Mouse (Mus musculus): ENCODE data around the gene Emid1.
A peak's percentile ranks its signal among the peaks of the same experiment; 100 is the strongest.

The Emid1 gene

GRCm38 (mm10) chr11:5175141-5175540, 23.1 kb upstream of the Emid1 start:
- TF ChIP-seq POU5F1 (IDR thresholded peaks at IDR 0.05; ENCODE audit: borderline replicate concordance, low read length) (no peak), CTCF (conservative IDR thresholded peaks at IDR 0.05; ENCODE audit: low read length) (no peak), NANOG (IDR thresholded peaks at IDR 0.05; ENCODE audit: borderline replicate concordance, low read length) (no peak)
- Histone ChIP-seq H3K4me1 (replicated peaks; ENCODE audit: low read depth, low read length) (peaks cover 35% of the 10 kb centered on the region), H3K9me3 (ENCODE audit: low read length) (no peaks in the 10 kb centered on the region), H3K27me3 (ENCODE audit: insufficient read depth, low read length) (no peaks in the 10 kb centered on the region; the same call in 1 of the 2 replicates), H3K36me3 (ENCODE audit: insufficient read depth, low read length) (no peaks in the 10 kb centered on the region), H3K4me3 (replicated peaks; ENCODE audit: low read length) (no peak overlapping the region)

DNA sequence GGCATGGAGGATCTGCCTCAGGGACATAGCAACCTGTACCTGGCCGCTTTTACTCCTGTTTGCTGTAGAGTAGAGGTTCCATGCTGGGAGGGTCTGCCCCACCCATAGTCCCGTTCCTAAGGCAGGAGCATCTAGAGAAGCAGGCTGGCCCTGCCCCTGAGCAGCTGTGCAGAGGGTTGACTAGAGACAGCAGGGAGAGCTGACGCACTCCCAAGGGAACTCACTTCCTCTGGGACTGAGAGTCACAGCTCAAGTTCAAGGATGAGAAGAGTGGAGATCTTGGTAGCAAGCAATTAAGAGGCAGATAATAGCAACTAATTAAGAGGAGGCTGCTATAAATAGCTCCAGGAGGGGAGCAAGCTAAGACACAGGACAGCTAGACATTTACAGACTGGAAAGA, 20.8 kb upstream of the Emid1 start:
- H3K27me3 ChIP-seq (ENCODE audit: insufficient read depth, low read length) = no peaks in the 10 kb centered on the region; the same call in 1 of the 2 replicates
- no peaks in the 10 kb centered on the region for H3K36me3 ChIP-seq (ENCODE audit: insufficient read depth, low read length)
- peak overlapping the region; percentile 35 for H3K4me3 ChIP-seq (replicated peaks; ENCODE audit: low read length)
- TF ChIP-seq NANOG (IDR thresholded peaks at IDR 0.05; ENCODE audit: borderline replicate concordance, low read length) (no peak), POU5F1 (IDR thresholded peaks at IDR 0.05; ENCODE audit: borderline replicate concordance, low read length) (no peak), CTCF (conservative IDR thresholded peaks at IDR 0.05; ENCODE audit: low read length) (no peak)
- no peaks in the 10 kb centered on the region for H3K9me3 ChIP-seq (ENCODE audit: low read length)
- peaks cover 22% of the 10 kb centered on the region for H3K4me1 ChIP-seq (replicated peaks; ENCODE audit: low read depth, low read length)

DNA sequence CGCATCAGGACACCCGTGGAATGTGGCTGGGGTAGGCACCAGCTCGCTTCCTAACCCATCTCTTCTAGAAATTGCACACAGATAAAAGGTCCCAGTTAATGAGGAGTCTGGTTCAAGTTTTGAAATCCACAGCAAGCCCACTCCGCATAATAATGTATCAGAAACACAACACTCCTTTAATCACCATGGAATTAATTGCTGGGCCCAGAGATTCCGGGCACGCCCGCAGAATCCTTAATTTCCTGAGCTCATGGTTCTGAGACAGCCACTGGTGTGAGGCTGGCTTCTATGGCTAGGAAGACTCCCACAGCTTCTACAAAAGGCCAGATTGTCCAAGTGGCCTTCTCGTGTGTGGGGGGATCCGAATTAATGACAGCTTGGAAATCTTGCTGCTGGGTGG, 15.3 kb upstream of the Emid1 start:
- Histone ChIP-seq H3K9me3 (ENCODE audit: low read length) (no peaks in the 10 kb centered on the region), H3K4me3 (replicated peaks; ENCODE audit: low read length) (no peak overlapping the region), H3K4me1 (replicated peaks; ENCODE audit: low read depth, low read length) (peaks cover 30% of the 10 kb centered on the region), H3K36me3 (ENCODE audit: insufficient read depth, low read length) (no peaks in the 10 kb centered on the region), H3K27me3 (ENCODE audit: insufficient read depth, low read length) (peaks cover 19% of the 10 kb centered on the region)
- TF ChIP-seq NANOG (IDR thresholded peaks at IDR 0.05; ENCODE audit: borderline replicate concordance, low read length) (no peak), POU5F1 (IDR thresholded peaks at IDR 0.05; ENCODE audit: borderline replicate concordance, low read length) (no peak), CTCF (conservative IDR thresholded peaks at IDR 0.05; ENCODE audit: low read length) (no peak)

GRCm38 (mm10) chr11:5165471-5165916, 13.4 kb upstream of the Emid1 start:
- Histone ChIP-seq H3K36me3 (ENCODE audit: insufficient read depth, low read length) (no peaks in the 10 kb centered on the region), H3K4me1 (replicated peaks; ENCODE audit: low read depth, low read length) (peaks cover 23% of the 10 kb centered on the region), H3K4me3 (replicated peaks; ENCODE audit: low read length) (no peak overlapping the region; the same call in 1 of the 2 replicates), H3K9me3 (ENCODE audit: low read length) (peaks cover 5% of the 10 kb centered on the region), H3K27me3 (ENCODE audit: insufficient read depth, low read length) (peaks cover 19% of the 10 kb centered on the region)
- TF ChIP-seq NANOG (IDR thresholded peaks at IDR 0.05; ENCODE audit: borderline replicate concordance, low read length) (no peak), CTCF (conservative IDR thresholded peaks at IDR 0.05; ENCODE audit: low read length) (no peak), POU5F1 (IDR thresholded peaks at IDR 0.05; ENCODE audit: borderline replicate concordance, low read length) (no peak)

DNA sequence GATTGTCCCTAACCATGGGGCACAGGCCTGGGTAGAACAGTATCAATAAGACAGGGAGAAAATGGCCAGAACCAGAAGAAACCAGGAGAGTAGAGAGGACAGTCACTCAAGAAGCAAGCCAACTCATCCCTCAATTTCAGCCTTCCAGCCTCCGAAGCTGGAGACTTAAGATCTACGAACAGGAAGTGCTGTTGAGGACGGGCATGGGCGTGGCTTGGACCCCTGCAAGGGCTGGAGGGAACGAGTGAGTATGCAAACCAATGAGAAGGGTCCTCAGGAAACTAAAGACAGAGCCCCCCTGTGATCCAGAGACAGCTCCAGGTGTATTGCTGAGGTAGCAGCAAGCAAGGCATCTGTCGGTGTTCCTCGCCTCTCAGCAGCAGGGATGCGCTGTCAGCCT, 12.3 kb upstream of the Emid1 start:
- Histone ChIP-seq H3K27me3 (ENCODE audit: insufficient read depth, low read length) (peaks cover 29% of the 10 kb centered on the region), H3K4me3 (replicated peaks; ENCODE audit: low read length) (peak overlapping the region; percentile 45), H3K9me3 (ENCODE audit: low read length) (peaks cover 5% of the 10 kb centered on the region), H3K36me3 (ENCODE audit: insufficient read depth, low read length) (no peaks in the 10 kb centered on the region), H3K4me1 (replicated peaks; ENCODE audit: low read depth, low read length) (peaks cover 23% of the 10 kb centered on the region)
- TF ChIP-seq POU5F1 (IDR thresholded peaks at IDR 0.05; ENCODE audit: borderline replicate concordance, low read length) (no peak), NANOG (IDR thresholded peaks at IDR 0.05; ENCODE audit: borderline replicate concordance, low read length) (no peak), CTCF (conservative IDR thresholded peaks at IDR 0.05; ENCODE audit: low read length) (no peak)

- H3K27me3 ChIP-seq (ENCODE audit: insufficient read depth, low read length) = peaks cover 33% of the 10 kb centered on the region
- H3K9me3 ChIP-seq (ENCODE audit: low read length) = peaks cover 5% of the 10 kb centered on the region
- no peaks in the 10 kb centered on the region for H3K36me3 ChIP-seq (ENCODE audit: insufficient read depth, low read length)
- TF ChIP-seq NANOG (IDR thresholded peaks at IDR 0.05; ENCODE audit: borderline replicate concordance, low read length) = no peak
- TF ChIP-seq POU5F1 (IDR thresholded peaks at IDR 0.05; ENCODE audit: borderline replicate concordance, low read length) = no peak
- no peak for TF ChIP-seq CTCF (conservative IDR thresholded peaks at IDR 0.05; ENCODE audit: low read length)
- H3K4me3 ChIP-seq (replicated peaks; ENCODE audit: low read length) = no peak overlapping the region
- peaks cover 23% of the 10 kb centered on the region for H3K4me1 ChIP-seq (replicated peaks; ENCODE audit: low read depth, low read length)
Observed at GRCm38 (mm10) chr11:5163421-5163820, 11.4 kb upstream of the Emid1 start.

- Histone ChIP-seq H3K36me3 (ENCODE audit: insufficient read depth, low read length) (no peaks in the 10 kb centered on the region), H3K4me3 (replicated peaks; ENCODE audit: low read length) (no peak overlapping the region; the same call in 1 of the 2 replicates), H3K4me1 (replicated peaks; ENCODE audit: low read depth, low read length) (peaks cover 29% of the 10 kb centered on the region), H3K9me3 (ENCODE audit: low read length) (peaks cover 5% of the 10 kb centered on the region), H3K27me3 (ENCODE audit: insufficient read depth, low read length) (peaks cover 43% of the 10 kb centered on the region)
- TF ChIP-seq CTCF (conservative IDR thresholded peaks at IDR 0.05; ENCODE audit: low read length) = peak; percentile 86
- TF ChIP-seq POU5F1 (IDR thresholded peaks at IDR 0.05; ENCODE audit: borderline replicate concordance, low read length) = no peak
Observed at GRCm38 (mm10) chr11:5160722-5161485, 8.8 kb upstream of the Emid1 start.

DNA sequence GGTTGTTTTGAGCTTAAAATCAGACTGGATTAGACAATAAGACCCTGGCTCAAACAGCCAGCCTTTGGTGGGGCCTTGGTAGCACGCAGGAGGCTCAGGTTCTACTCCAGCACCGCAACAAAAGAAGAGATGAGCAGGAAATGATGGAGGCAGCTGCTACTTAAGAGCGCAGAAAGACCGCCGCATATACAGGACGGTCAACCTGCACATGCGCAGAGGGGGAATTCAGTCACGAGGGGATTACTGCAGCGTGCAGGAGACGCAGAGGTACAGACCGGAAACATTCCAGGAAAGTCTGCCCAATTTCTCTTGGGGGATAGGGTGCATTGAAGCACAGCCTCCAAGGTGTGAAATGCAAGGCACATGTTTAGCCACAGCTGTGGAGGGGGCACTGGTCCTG, 6.0 kb upstream of the Emid1 start:
- Histone ChIP-seq H3K36me3 (ENCODE audit: insufficient read depth, low read length) (no peaks in the 10 kb centered on the region), H3K27me3 (ENCODE audit: insufficient read depth, low read length) (peaks cover 55% of the 10 kb centered on the region), H3K9me3 (ENCODE audit: low read length) (peaks cover 5% of the 10 kb centered on the region), H3K4me1 (replicated peaks; ENCODE audit: low read depth, low read length) (peaks cover 10% of the 10 kb centered on the region; the same call in 1 of the 2 replicates), H3K4me3 (replicated peaks; ENCODE audit: low read length) (no peak overlapping the region)
- no peak for TF ChIP-seq NANOG (IDR thresholded peaks at IDR 0.05; ENCODE audit: borderline replicate concordance, low read length)
- TF ChIP-seq CTCF (conservative IDR thresholded peaks at IDR 0.05; ENCODE audit: low read length) = no peak
- no peak for TF ChIP-seq POU5F1 (IDR thresholded peaks at IDR 0.05; ENCODE audit: borderline replicate concordance, low read length)
